Mouse (Mus musculus): ENCODE data around the gene Rad54l2.

The Rad54l2 gene

GRCm38 (mm10) chr9:106788812-106789321 is at the start of gene Rad54l2:
Gene Rad54l2 (minus strand): TSS chr9:106789194.
- peak; percentile 83 for DNase-seq (ENCODE audit: low read depth, low spot score)

- peak; percentile 92 for DNase-seq (ENCODE audit: low read depth, low spot score)
Observed at GRCm38 (mm10) chr9:106822381-106823104, 33.5 kb upstream of the Rad54l2 start.

- DNase-seq (ENCODE audit: low read depth, low spot score), result peak; percentile 99
Observed at GRCm38 (mm10) chr9:106821618-106822380, 32.8 kb upstream of the Rad54l2 start, which contains the start of gene Dcaf1. Gene Dcaf1 (plus strand): TSS chr9:106821874.

GRCm38 (mm10) chr9:106821050-106821617 is 32.1 kb upstream of the Rad54l2 start:
- DNase-seq (ENCODE audit: low read depth, low spot score), result no peak

GRCm38 (mm10) chr9:106819201-106819600 is 30.2 kb upstream of the Rad54l2 start:
- DNase-seq (ENCODE audit: low read depth, low spot score), result peak; percentile 70

- DNase-seq (ENCODE audit: low read depth, low spot score), result no peak
Observed at GRCm38 (mm10) chr9:106818191-106818590, 29.2 kb upstream of the Rad54l2 start.

- DNase-seq (ENCODE audit: low read depth, low spot score), result no peak
Observed at GRCm38 (mm10) chr9:106806503-106806902, 17.5 kb upstream of the Rad54l2 start.

GRCm38 (mm10) chr9:106790831-106791230 is 1.8 kb upstream of the Rad54l2 start:
- no peak for DNase-seq (ENCODE audit: low read depth, low spot score)

GRCm38 (mm10) chr9:106789363-106789762 is 369 bp upstream of the Rad54l2 start:
- DNase-seq (ENCODE audit: low read depth, low spot score), result no peak

GRCm38 (mm10) chr9:106787979-106788811 is 799 bp downstream of the Rad54l2 start:
- DNase-seq (ENCODE audit: low read depth, low spot score), result no peak

- DNase-seq (ENCODE audit: low read depth, low spot score), result no peak
Observed at GRCm38 (mm10) chr9:106785206-106785605, 3.8 kb downstream of the Rad54l2 start.

GRCm38 (mm10) chr9:106783554-106783953 is 5.4 kb downstream of the Rad54l2 start:
- no peak for DNase-seq (ENCODE audit: low read depth, low spot score)

- no peak for DNase-seq (ENCODE audit: low read depth, low spot score)
Observed at GRCm38 (mm10) chr9:106780086-106780485, 8.9 kb downstream of the Rad54l2 start.

GRCm38 (mm10) chr9:106778319-106778718 is 10.7 kb downstream of the Rad54l2 start:
- DNase-seq (ENCODE audit: low read depth, low spot score), result no peak

- no peak for DNase-seq (ENCODE audit: low read depth, low spot score)
Observed at GRCm38 (mm10) chr9:106777423-106777822, 11.6 kb downstream of the Rad54l2 start.

- DNase-seq (ENCODE audit: low read depth, low spot score), result no peak
Observed at GRCm38 (mm10) chr9:106776116-106776515, 12.9 kb downstream of the Rad54l2 start.

GRCm38 (mm10) chr9:106771770-106772169 is 17.2 kb downstream of the Rad54l2 start:
- DNase-seq (ENCODE audit: low read depth, low spot score), result no peak

GRCm38 (mm10) chr9:106770216-106770615 is 18.8 kb downstream of the Rad54l2 start:
- peak; percentile 71 for DNase-seq (ENCODE audit: low read depth, low spot score)

GRCm38 (mm10) chr9:106769781-106770180 is 19.2 kb downstream of the Rad54l2 start:
- DNase-seq (ENCODE audit: low read depth, low spot score), result no peak

- DNase-seq (ENCODE audit: low read depth, low spot score), result no peak
Observed at GRCm38 (mm10) chr9:106756421-106756820, 32.6 kb downstream of the Rad54l2 start.

- no peak for DNase-seq (ENCODE audit: low read depth, low spot score)
Observed at GRCm38 (mm10) chr9:106755776-106756175, 33.2 kb downstream of the Rad54l2 start.
